Mouse (Mus musculus) testis, adult 2 months (tissue): ENCODE measurements around the gene Arvcf.

Source experiments
- CTCF ChIP-seq: fragments of 200-500 bp; IDR thresholded peaks from 2 replicates; pipeline ENCODE4 v1.5.1; 2012; ENCODE audit warnings: low read depth, mild to moderate bottlenecking, inconsistent platforms, low read length, moderate library complexity; ENCODE audit not compliant: control insufficient read depth, insufficient read depth, insufficient replicate concordance
- POLR2A ChIP-seq: fragments of 200-500 bp; IDR thresholded peaks from 2 replicates; pipeline ENCODE4 v1.6.1; 2012; ENCODE audit warnings: low read depth, mild to moderate bottlenecking, inconsistent platforms, low read length, moderate library complexity; ENCODE audit not compliant: control insufficient read depth

GRCm38 (mm10) chr16:18348601-18349175 is 706 bp downstream of the Arvcf start:
- TF ChIP-seq CTCF = no peak
- TF ChIP-seq POLR2A = no peak
